Mouse (Mus musculus) central nervous system, embryonic 11.5 days (tissue): Measurements from ENCODE around the gene Teddm1a. TPM values are rescaled to one million over a fixed set of nuclear protein-coding genes. Genes with fewer than 3 reads are reported as not detected.

ENCODE experiments used
- polyA plus RNA-seq: library from polyadenylated mRNA; depleted of rRNA; stranded (reverse); fragments of >200 nt; gene quantifications from 2 replicates; pipeline ENCODE4 v1.2.3, GENCODE M21; 2012; rRNA removed

Gene Teddm1a
- polyA plus RNA-seq = not detected in 2 replicates

GRCm38 (mm10) chr1:153891442-153891841, at the start of gene Teddm1a:
Gene Teddm1a (plus strand): TSS chr1:153891742.

GRCm38 (mm10) chr1:153844042-153844441, 47.5 kb upstream of the Teddm1a start, which contains the start of gene Rgsl1:
Gene Rgsl1 (minus strand): TSS chr1:153844142.

GRCm38 (mm10) chr1:153874045-153874444, 17.5 kb upstream of the Teddm1a start, which contains the start of gene Teddm1b:
Gene Teddm1b (plus strand): TSS chr1:153874345.

GRCm38 (mm10) chr1:153899731-153900380, 8.3 kb downstream of the Teddm1a start, which contains the start of the genes Glul and Teddm2:
Gene Glul (plus strand): TSS chr1:153899944.
Gene Teddm2 (minus strand): TSS chr1:153900228.

Other genes with a start within 250 kb of the Teddm1a start
- gene Rgs8, start 238.7 kb upstream of the Teddm1a start, polyA plus RNA-seq = 10.0 and 13.5 TPM in 2 replicates
- 23.9 and 33.2 TPM in 2 replicates for gene Rgs16, start 151.4 kb upstream of the Teddm1a start, polyA plus RNA-seq
- 49.2 and 68.0 TPM in 2 replicates for gene Rnasel, start 142.3 kb upstream of the Teddm1a start, polyA plus RNA-seq
- 0.10 and 0.18 TPM in 2 replicates for gene Rgsl1, start 47.6 kb upstream of the Teddm1a start, polyA plus RNA-seq
- not detected in 2 replicates for gene Teddm1b, start 17.4 kb upstream of the Teddm1a start, polyA plus RNA-seq
- 129 and 310 TPM in 2 replicates for gene Glul, start 8.2 kb downstream of the Teddm1a start, polyA plus RNA-seq
- 0.38 and 0.47 TPM in 2 replicates for gene Teddm2, start 8.5 kb downstream of the Teddm1a start, polyA plus RNA-seq